Mouse (Mus musculus) heart, adult 2 months (tissue): ENCODE measurements around the gene Trim44.

Experiments used
- CTCF ChIP-seq: fragments of 200-600 bp; IDR thresholded peaks from 2 replicates; pipeline ENCODE4 v1.8.1; 2022; ENCODE audit warnings: antibody characterized with exemption, mild to moderate bottlenecking, moderate library complexity
- EP300 ChIP-seq: fragments of 200-500 bp; IDR thresholded peaks from 2 replicates; pipeline ENCODE4 v1.6.1; 2011; ENCODE audit warnings: low read depth, low read length, control low read depth; ENCODE audit not compliant: insufficient read depth
- POLR2A ChIP-seq: fragments of 200-500 bp; IDR thresholded peaks from 2 replicates; pipeline ENCODE4 v1.6.1; 2011; ENCODE audit warnings: mild to moderate bottlenecking, low read depth, low read length, control low read depth; ENCODE audit not compliant: insufficient read depth

DNA sequence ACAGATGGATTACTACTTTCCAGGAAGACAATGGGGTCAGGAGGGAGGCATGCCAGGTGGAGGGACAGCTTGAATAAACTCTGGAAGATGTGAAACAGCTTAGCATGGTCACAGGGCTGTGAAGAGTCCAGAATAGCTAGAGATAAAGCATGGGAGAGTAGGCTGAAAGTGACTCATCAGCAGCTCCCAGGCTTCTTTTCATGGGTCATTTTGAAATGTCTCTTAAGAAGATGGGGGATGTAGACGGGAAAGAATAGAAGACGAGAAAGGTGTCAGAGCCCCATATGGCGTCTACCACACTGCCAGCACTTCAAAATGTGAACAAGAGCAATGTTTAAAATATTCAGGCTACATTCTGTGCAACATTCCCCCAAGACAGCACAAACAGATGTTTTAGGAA, 91.1 kb downstream of the Trim44 start:
- TF ChIP-seq POLR2A, result no peak
- no peak for TF ChIP-seq EP300
- no peak for TF ChIP-seq CTCF
